Mouse (Mus musculus) MEL (cell line): ENCODE measurements around the gene Ak4. TPM values are rescaled to one million over a fixed set of nuclear protein-coding genes. Genes with fewer than 3 reads are reported as not detected.

Source experiments
- DNase-seq: peaks from one replicate; pipeline ENCODE4 v3.0.0; 2011; ENCODE audit warnings: low read depth, low spot score
- H3K27ac ChIP-seq: 2 replicates; pipeline ENCODE4 v1.5.1; 2012; ENCODE audit warnings: low read depth, mild to moderate bottlenecking, control low read depth, low read length, moderate library complexity; ENCODE audit not compliant: control insufficient read depth
- H3K27me3 ChIP-seq, 2 experiments: fragments of 150-350 bp in 1 of 2; sonication (generic) in 1 of 2; 2 replicates each; pipeline ENCODE4 v1.6.1; 2012; ENCODE audit warnings: low read length in 2 of 2, mild to moderate bottlenecking in 2 of 2, improper control_type of control experiment in 1 of 2, moderate library complexity in 1 of 2; ENCODE audit not compliant: insufficient read depth in 2 of 2, control insufficient read depth in 1 of 2
- H3K36me3 ChIP-seq, 2 experiments: 2 replicates each; pipeline ENCODE4 v1.6.1; 2012 to 2014; ENCODE audit warnings: low read length in 2 of 2, improper control_type of control experiment in 1 of 2, inconsistent platforms in 1 of 2, mild to moderate bottlenecking in 1 of 2; ENCODE audit not compliant: insufficient read depth in 2 of 2, control insufficient read depth in 1 of 2
- H3K4me1 ChIP-seq, 2 experiments: fragments of 150-350 bp in 1 of 2; sonication (generic) in 1 of 2; 2 replicates each; pipeline ENCODE4 v1.6.1; 2012; ENCODE audit warnings: low read length in 2 of 2, improper control_type of control experiment in 1 of 2, mild to moderate bottlenecking in 1 of 2; ENCODE audit not compliant: insufficient read depth in 2 of 2, control insufficient read depth in 1 of 2
- H3K4me3 ChIP-seq, 2 experiments: fragments of 150-350 bp in 1 of 2; sonication (generic) in 1 of 2; 2 replicates each; pipeline ENCODE4 v1.5.1; 2012; ENCODE audit warnings: low read depth in 2 of 2, low read length in 2 of 2, mild to moderate bottlenecking in 2 of 2, moderate library complexity in 2 of 2, control low read depth in 1 of 2, improper control_type of control experiment in 1 of 2; ENCODE audit not compliant: control insufficient read depth in 1 of 2, insufficient read depth in 1 of 2
- H3K79me2 ChIP-seq: 2 replicates; pipeline ENCODE4 v1.6.1; 2012; ENCODE audit warnings: mild to moderate bottlenecking, low read length, moderate library complexity; ENCODE audit not compliant: control insufficient read depth, poor library complexity, insufficient read depth
- H3K9ac ChIP-seq: 2 replicates; pipeline ENCODE4 v1.6.1; 2012; ENCODE audit warnings: low read depth, mild to moderate bottlenecking, control low read depth, low read length, moderate library complexity; ENCODE audit not compliant: control insufficient read depth, poor library complexity, severe bottlenecking
- H3K9me3 ChIP-seq: fragments of 150-350 bp; sonication (generic); replicated peaks from 2 replicates; pipeline ENCODE4 v1.6.1; 2012; ENCODE audit warnings: mild to moderate bottlenecking, low read length, improper control_type of control experiment, moderate library complexity; ENCODE audit not compliant: insufficient read depth
- BHLHE40 ChIP-seq: IDR thresholded peaks from 2 replicates; pipeline ENCODE4 v1.6.1; 2012; ENCODE audit warnings: low read depth, mild to moderate bottlenecking, inconsistent platforms, low read length, improper control_type of control experiment, borderline replicate concordance
- CTCF ChIP-seq, 3 experiments: IDR thresholded peaks in 2 of 3; conservative IDR thresholded peaks in 1 of 3; 2 replicates each; pipeline ENCODE4 v1.5.1; 2011 to 2012; ENCODE audit warnings: low read length in 3 of 3, low read depth in 2 of 3, mild to moderate bottlenecking in 2 of 3, improper control_type of control experiment in 1 of 3, inconsistent platforms in 1 of 3, mixed read lengths in 1 of 3, moderate library complexity in 1 of 3; ENCODE audit not compliant: control insufficient read depth in 1 of 3, insufficient read depth in 1 of 3, poor library complexity in 1 of 3, severe bottlenecking in 1 of 3
- ELF1 ChIP-seq: IDR thresholded peaks from 2 replicates; pipeline ENCODE4 v1.6.1; 2014; ENCODE audit warnings: low read depth, mild to moderate bottlenecking, inconsistent platforms, low read length, improper control_type of control experiment, moderate library complexity
- EP300 ChIP-seq, 2 experiments: IDR thresholded peaks; 2 replicates each; pipeline ENCODE4 v1.6.1; 2011; ENCODE audit warnings: improper control_type of control experiment in 2 of 2, low read length in 2 of 2, low read depth in 1 of 2, mild to moderate bottlenecking in 1 of 2
- ETS1 ChIP-seq: IDR thresholded peaks from 2 replicates; pipeline ENCODE4 v1.6.1; 2012; ENCODE audit warnings: low read depth, mild to moderate bottlenecking, inconsistent platforms, low read length, improper control_type of control experiment, moderate library complexity
- GATA1 ChIP-seq: IDR thresholded peaks from 2 replicates; pipeline ENCODE4 v1.6.1; 2011; ENCODE audit warnings: low read depth, low read length, improper control_type of control experiment
- HCFC1 ChIP-seq: IDR thresholded peaks from 2 replicates; pipeline ENCODE4 v1.6.1; 2012; ENCODE audit warnings: low read depth, mild to moderate bottlenecking, inconsistent platforms, low read length, improper control_type of control experiment, moderate library complexity
- JUND ChIP-seq: IDR thresholded peaks from 2 replicates; pipeline ENCODE4 v1.6.1; 2011; ENCODE audit warnings: low read depth, mild to moderate bottlenecking, improper control_type of control experiment, low read length
- MAFK ChIP-seq: IDR thresholded peaks from 2 replicates; pipeline ENCODE4 v1.6.1; 2011; ENCODE audit warnings: low read depth, mild to moderate bottlenecking, low read length, improper control_type of control experiment, borderline replicate concordance
- MAX ChIP-seq: IDR thresholded peaks from 2 replicates; pipeline ENCODE4 v1.6.1; 2011; ENCODE audit warnings: low read length, improper control_type of control experiment
- MAZ ChIP-seq: IDR thresholded peaks from 2 replicates; pipeline ENCODE4 v1.6.1; 2012; ENCODE audit warnings: low read depth, mild to moderate bottlenecking, inconsistent platforms, low read length, improper control_type of control experiment
- MEF2A ChIP-seq: IDR thresholded peaks from 2 replicates; pipeline ENCODE4 v1.6.1; 2014; ENCODE audit warnings: low read depth, mild to moderate bottlenecking, inconsistent platforms, low read length, improper control_type of control experiment; ENCODE audit not compliant: poor library complexity, insufficient replicate concordance, severe bottlenecking; ENCODE audit errors: extremely low read depth
- MXI1 ChIP-seq: IDR thresholded peaks from 2 replicates; pipeline ENCODE4 v1.6.1; 2011; ENCODE audit warnings: mild to moderate bottlenecking, low read depth, low read length, improper control_type of control experiment
- MYB ChIP-seq: IDR thresholded peaks from 2 replicates; pipeline ENCODE4 v1.6.1; 2011; ENCODE audit warnings: mild to moderate bottlenecking, low read depth, low read length, improper control_type of control experiment
- MYC ChIP-seq: IDR thresholded peaks from 2 replicates; pipeline ENCODE4 v1.6.1; 2011; ENCODE audit warnings: low read depth, mild to moderate bottlenecking, low read length, improper control_type of control experiment, moderate library complexity
- NELFE ChIP-seq: IDR thresholded peaks from 2 replicates; pipeline ENCODE4 v1.6.1; 2011; ENCODE audit warnings: low read depth, low read length, improper control_type of control experiment
- NRF1 ChIP-seq: IDR thresholded peaks from 2 replicates; pipeline ENCODE4 v1.6.1; 2014; ENCODE audit warnings: low read depth, mild to moderate bottlenecking, inconsistent platforms, low read length, improper control_type of control experiment, moderate library complexity; ENCODE audit not compliant: poor library complexity, insufficient read depth, severe bottlenecking
- RCOR1 ChIP-seq: IDR thresholded peaks from 2 replicates; pipeline ENCODE4 v1.6.1; 2012; ENCODE audit warnings: low read depth, mild to moderate bottlenecking, inconsistent platforms, low read length, improper control_type of control experiment
- SIN3A ChIP-seq: IDR thresholded peaks from 2 replicates; pipeline ENCODE4 v1.6.1; 2012; ENCODE audit warnings: low read length, improper control_type of control experiment, inconsistent platforms
- SMC3 ChIP-seq: IDR thresholded peaks from 2 replicates; pipeline ENCODE4 v1.6.1; 2011; ENCODE audit warnings: low read depth, low read length, improper control_type of control experiment
- TAL1 ChIP-seq: IDR thresholded peaks from 2 replicates; pipeline ENCODE4 v1.6.1; 2012; ENCODE audit warnings: mild to moderate bottlenecking, inconsistent platforms, low read length, moderate library complexity, mixed read lengths
- TCF12 ChIP-seq: IDR thresholded peaks from 2 replicates; pipeline ENCODE4 v1.6.1; 2014; ENCODE audit warnings: low read depth, mild to moderate bottlenecking, inconsistent platforms, low read length, improper control_type of control experiment, moderate library complexity
- UBTF ChIP-seq: IDR thresholded peaks from 2 replicates; pipeline ENCODE4 v1.6.1; 2012; ENCODE audit warnings: low read depth, mild to moderate bottlenecking, inconsistent platforms, low read length, improper control_type of control experiment, moderate library complexity, borderline replicate concordance; ENCODE audit not compliant: insufficient read depth
- USF1 ChIP-seq: IDR thresholded peaks from 2 replicates; pipeline ENCODE4 v1.6.1; 2014; ENCODE audit warnings: low read depth, mild to moderate bottlenecking, inconsistent platforms, low read length, improper control_type of control experiment, moderate library complexity
- USF2 ChIP-seq, 2 experiments: IDR thresholded peaks; 2 replicates each; pipeline ENCODE4 v1.6.1; 2011 to 2012; ENCODE audit warnings: improper control_type of control experiment in 2 of 2, low read length in 2 of 2, borderline replicate concordance in 1 of 2, inconsistent platforms in 1 of 2, low read depth in 1 of 2, mild to moderate bottlenecking in 1 of 2; ENCODE audit not compliant: insufficient read depth in 1 of 2
- ZC3H11A ChIP-seq: IDR thresholded peaks from 2 replicates; pipeline ENCODE4 v1.6.1; 2012; ENCODE audit warnings: low read depth, mild to moderate bottlenecking, inconsistent platforms, low read length, improper control_type of control experiment
- polyA plus RNA-seq, 2 experiments: library from polyadenylated mRNA; stranded (reverse) in 1 of 2; unstranded in 1 of 2; fragments of >175 nt in 1 of 2; fragments of >200 nt in 1 of 2; gene quantifications; 2 replicates each; pipeline versions ENCODE4 v1.2.1 to v1.2.4; 2012; ENCODE audit warnings: low replicate concordance in 2 of 2, low read depth in 1 of 2; ENCODE audit not compliant: insufficient read length in 2 of 2, insufficient read depth in 1 of 2, missing spikeins in 1 of 2
- total RNA-seq: library from RNA; depleted of rRNA; stranded (reverse); fragments of 300-350 nt; gene quantifications from 2 replicates; pipeline ENCODE4 v1.2.3, GENCODE M21; 2012

Ak4 gene
- total and polyA plus RNA-seq, 3 experiments: 18.3 to 25.4 TPM; not detected in 1

DNA sequence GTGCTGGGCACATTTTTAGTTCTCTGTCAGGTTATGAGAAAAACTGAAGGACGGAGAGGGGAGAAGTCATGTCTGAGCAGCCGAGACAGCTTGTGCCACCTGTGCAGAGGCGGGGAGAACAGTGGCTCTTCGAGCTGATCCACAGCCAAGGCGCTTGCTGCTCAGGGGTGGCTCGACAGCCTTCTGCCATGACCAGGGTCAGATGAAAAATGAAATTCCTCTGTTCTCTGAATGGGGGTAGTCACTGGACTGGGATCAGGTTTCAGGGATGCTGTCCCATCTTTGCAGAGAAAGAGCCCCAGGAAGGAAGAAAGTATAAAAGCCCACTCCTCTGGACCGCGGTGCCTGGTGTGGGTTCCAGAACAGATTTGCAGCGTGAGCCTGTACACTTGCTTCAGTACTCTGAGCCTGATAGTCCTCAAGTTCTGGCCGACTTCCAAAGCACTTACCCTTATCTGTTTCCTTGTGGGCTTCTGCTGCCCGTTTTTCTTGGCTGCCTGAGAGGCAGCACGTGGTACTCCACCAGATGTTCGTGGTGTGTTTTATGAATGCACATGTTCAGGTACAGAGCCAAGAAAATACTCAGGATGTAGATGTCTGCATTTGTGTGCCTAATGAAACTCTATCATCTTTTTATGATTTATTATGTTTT lies 20.8 kb downstream of the Ak4 start:
- no peaks in the 10 kb centered on the region for H3K27me3 ChIP-seq
- peaks cover 3 to 15% of the 10 kb centered on the region in 2 experiments for H3K4me1 ChIP-seq
- no peak for TF ChIP-seq UBTF
- peak; percentile 94 for TF ChIP-seq RCOR1
- peak; percentile 100 for TF ChIP-seq MAX
- no peak for TF ChIP-seq CTCF (IDR thresholded peaks at IDR 0.05 in 2 of 3, conservative IDR thresholded peaks at IDR 0.05 in 1 of 3; ENCODE audit: control insufficient read depth in 1 of 3, insufficient read depth in 1 of 3, low read depth in 2 of 3, low read length in 3 of 3, poor library complexity in 1 of 3, severe bottlenecking in 1 of 3)
- TF ChIP-seq TAL1: peak; percentile 74
- TF ChIP-seq MYB: peak; percentile 64
- TF ChIP-seq NELFE: 0 out of 2 replicates have a peak, but pooled peaks have one; percentile 28
- 0 out of 2 replicates have a peak, but pooled peaks have one; percentile 18 for TF ChIP-seq ELF1
- no peak for TF ChIP-seq ZC3H11A
- TF ChIP-seq BHLHE40: peak; percentile 98
- no peak for TF ChIP-seq NRF1
- peak; percentile 96 for TF ChIP-seq USF1
- 0 out of 2 replicates have a peak, but pooled peaks have one; percentile 17 for TF ChIP-seq JUND
- TF ChIP-seq SIN3A: peak; percentile 99
- TF ChIP-seq HCFC1: no peak
- TF ChIP-seq USF2 (IDR thresholded peaks at IDR 0.05; ENCODE audit: borderline replicate concordance in 1 of 2, insufficient read depth in 1 of 2, low read depth in 1 of 2, low read length in 2 of 2): peak in 1 of 2 experiments; percentile 76; a peak in 2 of 4 replicates
- TF ChIP-seq GATA1: peak; percentile 94
- TF ChIP-seq MAFK: peak; percentile 78; the same call in 1 of the 2 replicates
- TF ChIP-seq MAZ: peak; percentile 69
- TF ChIP-seq MEF2A: peak; percentile 69; the same call in 1 of the 2 replicates
- TF ChIP-seq MXI1: peak; percentile 100
- peak; percentile 99 for TF ChIP-seq MYC
- TF ChIP-seq ETS1: peak; percentile 99
- TF ChIP-seq EP300 (IDR thresholded peaks at IDR 0.05; ENCODE audit: low read depth in 1 of 2, low read length in 2 of 2): peak; percentile 88 to 89
- TF ChIP-seq TCF12: peak; percentile 93
- TF ChIP-seq SMC3: no peak
- H3K4me3 ChIP-seq: no peak overlapping the region
- DNase-seq: peak; percentile 94
- peaks cover 0 to 10% of the 10 kb centered on the region in 2 experiments; a peak in 2 of 4 replicates for H3K36me3 ChIP-seq
- no peak overlapping the region for H3K9ac ChIP-seq
- peaks cover 4% of the 10 kb centered on the region; the same call in 1 of the 2 replicates for H3K79me2 ChIP-seq
- H3K9me3 ChIP-seq: no peaks in the 10 kb centered on the region
- H3K27ac ChIP-seq: no peak overlapping the region
